Mouse (Mus musculus) cerebellum, postnatal 25 days (tissue): ENCODE measurements at regions not wholly inside any gene's neighbourhood (a gene's known extent, or its start where the extent isn't known, plus 50 kb on each side); places are given as distances from the start of the nearest gene placed in this dataset.

ENCODE experiments used
- DNase-seq, 2 experiments: peaks; one replicate each; pipeline ENCODE4 v3.0.0; 2021; ENCODE audit warnings: mixed read lengths in 2 of 2

- DNase-seq = peak; percentile 21 to 56
Observed at GRCm38 (mm10) chrX:33416321-33416720, 103.1 kb downstream of the Btbd35f12 start.
